Mouse (Mus musculus): ENCODE results near the gene Trim31. TPM values are rescaled to one million over a fixed set of nuclear protein-coding genes. Genes with fewer than 3 reads are reported as not detected.
"Not testable (repeated sequence)": the region's sequence is repeated elsewhere in the genome, so short reads cannot be mapped to it uniquely, and the experiment has no call there.

Gene Trim31
- total RNA-seq (2022), result not detected

GRCm38 (mm10) chr17:36897552-36898205 is at the start of gene Trim31:
Trim31 (plus strand) TSS chr17:36898118.
- no peak for DNase-seq (ENCODE audit: low spot score in 2 of 2)

GRCm38 (mm10) chr17:36848911-36849310 is 49.0 kb upstream of the Trim31 start:
- no peak for DNase-seq (ENCODE audit: low spot score in 2 of 2)

GRCm38 (mm10) chr17:36849992-36850391 is 47.9 kb upstream of the Trim31 start:
- DNase-seq (ENCODE audit: low spot score in 2 of 2), result no peak

- no peak for DNase-seq (ENCODE audit: low spot score in 2 of 2)
Measured at GRCm38 (mm10) chr17:36851200-36851599, 46.7 kb upstream of the Trim31 start.

GRCm38 (mm10) chr17:36851627-36852026 is 46.3 kb upstream of the Trim31 start:
- DNase-seq (ENCODE audit: low spot score in 2 of 2), result no peak

GRCm38 (mm10) chr17:36855484-36855883 is 42.4 kb upstream of the Trim31 start:
- no peak for DNase-seq (ENCODE audit: low spot score in 2 of 2)

- no peak for DNase-seq (ENCODE audit: low spot score in 2 of 2)
Measured at GRCm38 (mm10) chr17:36856236-36856635, 41.7 kb upstream of the Trim31 start.

- DNase-seq (ENCODE audit: low spot score in 2 of 2), result no peak
Measured at GRCm38 (mm10) chr17:36858181-36858580, 39.7 kb upstream of the Trim31 start.

GRCm38 (mm10) chr17:36861680-36862079 is 36.2 kb upstream of the Trim31 start:
- no peak for DNase-seq (ENCODE audit: low spot score in 2 of 2)

- DNase-seq (ENCODE audit: low spot score in 2 of 2), result no peak
Measured at GRCm38 (mm10) chr17:36866719-36867527, 31.0 kb upstream of the Trim31 start, which contains the start of gene Trim15. Trim15 (minus strand) TSS chr17:36867210.

- no peak for DNase-seq (ENCODE audit: low spot score in 2 of 2)
Measured at GRCm38 (mm10) chr17:36868836-36869235, 29.1 kb upstream of the Trim31 start.

- no peak for DNase-seq (ENCODE audit: low spot score in 2 of 2)
Measured at GRCm38 (mm10) chr17:36869284-36869954, 28.5 kb upstream of the Trim31 start, which contains the start of gene Trim10. Trim10 (plus strand) TSS chr17:36869574.

GRCm38 (mm10) chr17:36869955-36870810 is 27.7 kb upstream of the Trim31 start:
- DNase-seq (ENCODE audit: low spot score in 2 of 2), result no peak

GRCm38 (mm10) chr17:36874636-36875035 is 23.3 kb upstream of the Trim31 start:
- DNase-seq (ENCODE audit: low spot score in 2 of 2), result no peak

GRCm38 (mm10) chr17:36883350-36883749 is 14.6 kb upstream of the Trim31 start:
- no peak for DNase-seq (ENCODE audit: low spot score in 2 of 2)

- DNase-seq (ENCODE audit: low spot score in 2 of 2), result no peak
Measured at GRCm38 (mm10) chr17:36885132-36885790, 12.7 kb upstream of the Trim31 start.

GRCm38 (mm10) chr17:36890073-36890903 is 7.6 kb upstream of the Trim31 start, which contains the start of gene Trim40:
Trim40 (minus strand) TSS chr17:36890123.
- DNase-seq (ENCODE audit: low spot score in 2 of 2), result no peak

- DNase-seq (ENCODE audit: low spot score in 2 of 2), result not testable (repeated sequence)
Measured at GRCm38 (mm10) chr17:36891496-36891895, 6.4 kb upstream of the Trim31 start.

GRCm38 (mm10) chr17:36892362-36892761 is 5.6 kb upstream of the Trim31 start:
- DNase-seq (ENCODE audit: low spot score in 2 of 2), result no peak

- no peak for DNase-seq (ENCODE audit: low spot score in 2 of 2)
Measured at GRCm38 (mm10) chr17:36893387-36893786, 4.5 kb upstream of the Trim31 start.
